Mouse (Mus musculus): ENCODE results near the gene Slc22a23. TPM values are rescaled to one million over a fixed set of nuclear protein-coding genes. Genes with fewer than 3 reads are reported as not detected.
A peak's percentile ranks its signal among the peaks of the same experiment; 100 is the strongest.

Gene Slc22a23
- polyA plus RNA-seq, 1 experiment from 2014 or later = 7.0 TPM

DNA sequence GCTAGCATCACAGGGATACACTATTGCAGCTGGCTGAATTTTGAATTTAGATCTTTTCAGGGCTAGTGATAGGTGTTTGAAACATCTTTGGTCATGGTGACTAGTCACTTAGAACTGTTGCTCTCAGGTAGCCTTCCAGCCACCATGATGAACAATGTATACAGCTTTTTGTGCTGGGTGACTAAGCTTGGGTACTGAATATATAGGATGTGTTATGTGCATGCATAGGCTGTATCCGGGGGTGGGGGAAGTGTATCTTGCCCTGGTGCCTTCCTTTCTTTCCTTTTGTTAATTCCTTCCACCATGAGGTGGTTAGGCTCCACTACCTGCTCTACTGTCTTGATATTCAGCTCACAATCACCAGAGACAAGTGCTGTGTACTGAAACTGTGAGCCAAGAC is 193.6 kb downstream of the Slc22a23 start:
- no peak overlapping the region for H3K9ac ChIP-seq (replicated peaks)
- H3K4me2 ChIP-seq (ENCODE audit: low read depth, low read length) = no peak overlapping the region
- no peaks in the 10 kb centered on the region for H3K9me3 ChIP-seq (ENCODE audit: low read length)
- H3K4me3 ChIP-seq (ENCODE audit: low read depth, low read length) = no peak overlapping the region
- H3K36me3 ChIP-seq (replicated peaks; ENCODE audit: insufficient read depth, low read length) = no peaks in the 10 kb centered on the region
- 61% methylated on average over 1 of the region's 1 CpGs for WGBS (ENCODE audit: insufficient replicate concordance)
- DNase-seq (no peak), ATAC-seq (no peak)
- peaks cover 5% of the 10 kb centered on the region; the same call in 1 of the 2 replicates for H3K27me3 ChIP-seq (ENCODE audit: insufficient read depth, low read length)
- no peak overlapping the region for H3K27ac ChIP-seq (ENCODE audit: low read depth)
- peaks cover 10% of the 10 kb centered on the region; the same call in 1 of the 2 replicates for H3K4me1 ChIP-seq (ENCODE audit: insufficient read depth)
- no peak for TF ChIP-seq EP300 (IDR thresholded peaks at IDR 0.05; ENCODE audit: low read depth)
- TF ChIP-seq CTCF (IDR thresholded peaks at IDR 0.05; ENCODE audit: low read depth) = no peak

DNA sequence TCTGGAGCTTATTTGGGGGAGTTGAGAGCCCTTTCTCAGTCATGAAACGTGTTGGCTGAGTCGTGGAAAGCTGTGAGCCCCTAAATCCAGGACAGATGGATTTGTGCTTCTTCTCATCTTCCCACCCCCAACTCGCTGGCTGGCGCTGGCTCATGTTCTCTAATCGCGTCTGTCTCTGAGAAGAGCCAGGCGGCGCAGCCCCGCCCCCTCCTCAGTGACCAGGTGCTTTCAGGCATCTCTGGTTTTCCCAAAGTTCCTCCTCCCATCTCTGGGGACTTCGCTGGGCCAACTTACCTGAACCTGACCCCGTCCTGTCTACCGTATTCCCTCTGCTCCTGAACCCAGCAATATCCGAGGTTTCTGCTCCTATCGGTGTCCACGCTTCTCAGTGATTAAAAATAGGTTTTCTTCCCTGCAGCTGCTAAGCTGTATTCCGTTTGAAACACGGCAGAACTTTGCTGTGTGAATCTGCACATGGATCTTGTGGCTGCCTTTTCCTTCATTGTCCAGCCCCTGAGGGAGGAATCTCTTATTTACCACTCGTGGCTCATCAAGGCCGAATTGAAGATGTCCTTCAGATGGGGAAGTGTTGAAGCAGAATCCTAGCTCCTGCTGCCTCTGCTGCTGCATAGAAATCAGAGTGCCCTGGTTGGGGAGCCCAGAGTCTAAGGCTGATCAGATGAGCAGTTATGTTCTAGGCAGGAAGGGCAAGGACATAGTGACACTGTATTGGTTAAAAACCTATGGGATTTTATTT is 194.5 kb downstream of the Slc22a23 start:
- Histone ChIP-seq H3K27ac (ENCODE audit: low read depth) (no peak overlapping the region), H3K4me2 (ENCODE audit: low read depth, low read length) (peak overlapping the region; percentile 9; the same call in 1 of the 2 replicates), H3K4me1 (ENCODE audit: insufficient read depth) (peaks cover 10% of the 10 kb centered on the region; the same call in 1 of the 2 replicates), H3K27me3 (ENCODE audit: insufficient read depth, low read length) (peaks cover 5% of the 10 kb centered on the region; the same call in 1 of the 2 replicates), H3K4me3 (ENCODE audit: low read depth, low read length) (no peak overlapping the region), H3K36me3 (replicated peaks; ENCODE audit: insufficient read depth, low read length) (no peaks in the 10 kb centered on the region), H3K9ac (replicated peaks) (no peak overlapping the region), H3K9me3 (ENCODE audit: low read length) (no peaks in the 10 kb centered on the region)
- no peak for TF ChIP-seq CTCF (IDR thresholded peaks at IDR 0.05; ENCODE audit: low read depth)
- no peak for TF ChIP-seq EP300 (IDR thresholded peaks at IDR 0.05; ENCODE audit: low read depth)
- no peak for DNase-seq
- WGBS (ENCODE audit: insufficient replicate concordance) = 23% methylated on average over 19 of the region's 19 CpGs
- no peak for ATAC-seq

DNA sequence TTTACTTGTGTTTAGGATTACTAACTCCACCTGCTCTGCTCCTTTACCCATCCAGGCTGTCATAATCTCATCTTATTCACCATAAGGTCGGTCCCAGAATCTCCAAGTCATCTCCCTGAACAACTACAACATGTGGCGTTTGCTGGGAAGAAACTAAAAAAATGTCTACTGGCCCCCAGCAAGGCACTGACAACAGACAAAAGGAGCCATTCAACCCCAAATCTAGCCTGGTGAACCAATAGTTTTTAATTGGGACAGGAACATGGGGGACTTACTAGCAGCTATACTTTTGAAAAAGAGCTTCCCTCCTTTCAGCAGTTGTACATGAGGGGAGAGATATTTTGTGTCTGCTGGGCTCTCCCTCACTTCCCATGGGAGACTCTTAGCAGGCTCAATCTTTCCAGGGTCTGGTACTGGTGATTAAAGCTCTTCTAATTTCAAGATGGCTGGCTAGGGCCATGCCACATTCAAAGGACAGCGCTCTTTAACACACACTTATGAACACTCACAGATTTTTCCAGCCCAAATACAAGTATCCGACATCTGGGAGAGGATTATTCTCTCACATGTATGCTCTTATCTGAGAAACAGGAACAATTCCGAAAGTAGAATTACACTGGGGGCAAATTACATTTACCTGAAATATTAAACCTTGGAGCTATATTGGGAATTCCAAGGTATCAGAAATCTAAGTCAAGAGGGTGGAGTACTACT is 195.4 kb downstream of the Slc22a23 start:
- TF ChIP-seq EP300 (IDR thresholded peaks at IDR 0.05; ENCODE audit: low read depth) (no peak), CTCF (IDR thresholded peaks at IDR 0.05; ENCODE audit: low read depth) (no peak)
- Histone ChIP-seq H3K27ac (ENCODE audit: low read depth) (no peak overlapping the region), H3K9ac (replicated peaks) (peak overlapping the region; percentile 48; the same call in 1 of the 2 replicates), H3K27me3 (ENCODE audit: insufficient read depth, low read length) (peaks cover 5% of the 10 kb centered on the region; the same call in 1 of the 2 replicates), H3K36me3 (replicated peaks; ENCODE audit: insufficient read depth, low read length) (no peaks in the 10 kb centered on the region), H3K4me1 (ENCODE audit: insufficient read depth) (peaks cover 9% of the 10 kb centered on the region; the same call in 1 of the 2 replicates), H3K4me3 (ENCODE audit: low read depth, low read length) (no peak overlapping the region), H3K9me3 (ENCODE audit: low read length) (no peaks in the 10 kb centered on the region), H3K4me2 (ENCODE audit: low read depth, low read length) (peak overlapping the region; percentile 72)
- no peak for DNase-seq
- WGBS (ENCODE audit: insufficient replicate concordance) = 59% methylated on average over 5 of the region's 5 CpGs
- no peak for ATAC-seq

DNA sequence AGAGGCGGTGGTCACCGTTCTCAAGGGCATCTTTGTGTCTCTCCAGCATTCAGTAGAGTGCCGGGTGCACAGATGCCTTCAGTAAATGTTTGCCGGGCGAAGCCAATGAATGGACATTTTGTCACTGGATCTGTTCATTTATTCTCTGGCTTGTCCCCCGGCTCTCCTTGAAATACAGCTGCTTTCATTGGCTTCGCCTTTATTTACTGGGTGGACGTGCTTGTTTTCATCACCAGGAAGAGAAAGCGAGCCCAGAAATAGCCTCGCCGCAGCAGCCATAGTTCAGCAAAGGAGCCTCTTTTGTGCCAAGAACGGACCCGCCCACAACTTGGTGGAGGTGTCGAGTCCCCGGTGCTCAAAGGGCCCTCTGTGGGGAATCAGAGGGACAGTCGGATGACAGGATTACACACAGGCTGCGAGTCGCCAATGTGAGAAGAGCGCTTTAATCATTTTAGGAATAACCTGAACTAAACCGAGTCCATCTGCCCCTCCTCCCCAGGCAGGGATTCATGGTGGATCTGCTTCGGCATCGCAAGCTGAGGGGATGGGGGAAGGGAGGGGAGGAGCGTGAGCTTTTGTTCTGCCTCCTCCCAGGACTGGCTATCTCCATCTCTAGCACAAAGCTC is 196.1 kb downstream of the Slc22a23 start:
- H3K9me3 ChIP-seq (ENCODE audit: low read length) = no peaks in the 10 kb centered on the region
- H3K4me3 ChIP-seq (ENCODE audit: low read depth, low read length) = peak overlapping the region; percentile 43
- H3K4me2 ChIP-seq (ENCODE audit: low read depth, low read length) = peak overlapping the region; percentile 72
- no peaks in the 10 kb centered on the region for H3K36me3 ChIP-seq (replicated peaks; ENCODE audit: insufficient read depth, low read length)
- 7% methylated on average over 23 of the region's 23 CpGs for WGBS (ENCODE audit: insufficient replicate concordance)
- H3K27ac ChIP-seq (ENCODE audit: low read depth) = no peak overlapping the region
- TF ChIP-seq CTCF (IDR thresholded peaks at IDR 0.05; ENCODE audit: low read depth) (0 out of 2 replicates have a peak, but pooled peaks have one; percentile 2), EP300 (IDR thresholded peaks at IDR 0.05; ENCODE audit: low read depth) (no peak)
- peaks cover 5% of the 10 kb centered on the region; the same call in 1 of the 2 replicates for H3K27me3 ChIP-seq (ENCODE audit: insufficient read depth, low read length)
- peak overlapping the region; percentile 48 for H3K9ac ChIP-seq (replicated peaks)
- ATAC-seq (peak; percentile 55), DNase-seq (peak; percentile 44)
- peaks cover 7% of the 10 kb centered on the region; the same call in 1 of the 2 replicates for H3K4me1 ChIP-seq (ENCODE audit: insufficient read depth)

DNA sequence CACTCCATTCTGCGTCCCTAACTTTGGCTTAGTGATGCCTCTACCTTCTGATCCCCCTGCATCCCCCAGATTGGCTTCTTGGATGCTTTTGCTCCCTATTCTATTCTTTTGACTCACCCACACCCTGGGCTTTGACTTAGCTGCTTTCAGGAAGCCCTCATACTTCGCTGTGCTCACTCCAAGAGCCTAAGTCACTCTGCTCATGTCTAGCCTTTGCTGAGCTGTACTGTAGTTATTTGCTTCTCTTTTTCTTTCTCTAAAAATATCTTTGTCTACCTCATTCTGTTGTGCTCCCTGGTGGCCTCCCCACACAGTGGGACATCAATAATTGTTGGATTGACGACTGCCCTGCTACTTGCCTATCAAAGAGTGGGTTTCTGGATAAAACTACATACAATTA is 196.8 kb downstream of the Slc22a23 start:
- no peak for DNase-seq
- peaks cover 5% of the 10 kb centered on the region; the same call in 1 of the 2 replicates for H3K27me3 ChIP-seq (ENCODE audit: insufficient read depth, low read length)
- H3K4me2 ChIP-seq (ENCODE audit: low read depth, low read length) = no peak overlapping the region

More for the DNA sequence above, 196.8 kb downstream of the Slc22a23 start:
- no peak overlapping the region for H3K27ac ChIP-seq (ENCODE audit: low read depth)
- H3K4me3 ChIP-seq (ENCODE audit: low read depth, low read length) = no peak overlapping the region
- H3K9me3 ChIP-seq (ENCODE audit: low read length) = no peaks in the 10 kb centered on the region
- TF ChIP-seq EP300 (IDR thresholded peaks at IDR 0.05; ENCODE audit: low read depth) (no peak), CTCF (IDR thresholded peaks at IDR 0.05; ENCODE audit: low read depth) (no peak)
- H3K4me1 ChIP-seq (ENCODE audit: insufficient read depth) = peaks cover 7% of the 10 kb centered on the region; the same call in 1 of the 2 replicates
- no peak overlapping the region for H3K9ac ChIP-seq (replicated peaks)
- 57% methylated on average over 3 of the region's 3 CpGs for WGBS (ENCODE audit: insufficient replicate concordance)
- no peaks in the 10 kb centered on the region for H3K36me3 ChIP-seq (replicated peaks; ENCODE audit: insufficient read depth, low read length)
- no peak for ATAC-seq
